Mouse (Mus musculus) heart, adult 2 months (tissue): ENCODE measurements at regions not wholly inside any gene's neighbourhood (a gene's known extent, or its start where the extent isn't known, plus 50 kb on each side); places are given as distances from the start of the nearest gene placed in this dataset.

Source experiments
- CTCF ChIP-seq: fragments of 200-600 bp; IDR thresholded peaks from 2 replicates; pipeline ENCODE4 v1.8.1; 2022; ENCODE audit warnings: antibody characterized with exemption, mild to moderate bottlenecking, moderate library complexity
- EP300 ChIP-seq: fragments of 200-500 bp; IDR thresholded peaks from 2 replicates; pipeline ENCODE4 v1.6.1; 2011; ENCODE audit warnings: low read depth, low read length, control low read depth; ENCODE audit not compliant: insufficient read depth
- POLR2A ChIP-seq: fragments of 200-500 bp; IDR thresholded peaks from 2 replicates; pipeline ENCODE4 v1.6.1; 2011; ENCODE audit warnings: mild to moderate bottlenecking, low read depth, low read length, control low read depth; ENCODE audit not compliant: insufficient read depth

- no peak for TF ChIP-seq EP300
- no peak for TF ChIP-seq POLR2A
- no peak for TF ChIP-seq CTCF
Observed at GRCm38 (mm10) chr10:111619627-111620270, 113.7 kb downstream of the Phlda1 start.
